21 mouse cellular contexts compared by ENCODE assay signal in the genomic region with DNA sequence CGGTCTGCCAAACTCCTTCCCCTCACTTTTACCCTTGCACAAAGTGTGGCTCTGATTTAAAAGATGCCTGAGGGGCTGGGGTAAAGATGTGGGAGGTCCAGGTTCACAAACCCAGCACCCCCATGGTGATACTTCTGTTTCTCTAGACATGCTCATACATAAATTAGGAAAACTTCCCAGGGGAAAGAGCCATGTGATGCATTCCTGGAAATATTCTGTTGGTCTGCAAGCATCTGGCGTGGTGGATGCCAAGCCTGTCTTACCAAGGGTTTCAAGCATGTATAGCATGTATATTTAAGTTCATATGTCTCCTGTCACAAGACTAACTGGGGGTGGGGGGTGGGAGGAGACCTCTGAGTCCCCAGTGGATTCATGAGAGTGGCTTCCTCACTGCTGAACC. TPM values are rescaled to one million over a fixed set of nuclear protein-coding genes. Genes with fewer than 3 reads are reported as not detected.
DNase-seq lines count a peak whose midpoint lies in the region; TF ChIP-seq lines count a peak whose summit lies in the region.
"Had no signal": no experiment of that assay in that cellular context is flagged by ENCODE, and none has a peak within 500 bp of the region (broad histone marks: within the 10 kb centered on the region; RNA-seq: fewer than 3 reads in every experiment).

No protein-coding gene starts in this region.

- peak overlapping the region; percentile 88 for H3K27ac ChIP-seq in gastrocnemius, adult 2 months
- H3K27ac ChIP-seq: embryonic facial prominence, embryonic 12.5 days; forebrain, embryonic 12.5 days; heart, embryonic 10.5 days; hindbrain, embryonic 12.5 days had no signal

- no peak overlapping the region for H3K4me3 ChIP-seq in gastrocnemius, adult 2 months
- H3K4me3 ChIP-seq: embryonic facial prominence, embryonic 12.5 days; forebrain, embryonic 12.5 days; heart, embryonic 10.5 days; heart, embryonic 15.5 days; hindbrain, embryonic 12.5 days had no signal

- no peak for TF ChIP-seq CTCF in gastrocnemius, adult 2 months (IDR thresholded peaks at IDR 0.05)

- intact Hi-C loops in gastrocnemius, adult 2 months (cut with DNase I) = loop anchor here (5.0 kb wide), 1 partner anchor 63 kb away; no protein-coding TSS in a partner anchor
- intact Hi-C loops in gastrocnemius, postnatal 14 days (cut with DNase I; ENCODE audit: low total_unique reads) = no loop called here
- intact Hi-C loops in left cerebral cortex, postnatal 4 days (cut with DNase I) = loop anchor here (10.0 kb wide), 1 partner anchor 56 kb away; the partner anchor contains the start of gene Mfsd4b3

- DNase-seq in gastrocnemius, adult 2 months = no peak
- DNase-seq in gastrocnemius, postnatal 14 days = no peak
- DNase-seq in kidney, adult 11 months = peak; percentile 34
- DNase-seq in kidney, postnatal 4 days = no peak
- peak; percentile 8 for DNase-seq in left cerebral cortex, postnatal 4 days
- no peak for DNase-seq in left cerebral cortex, adult 8-10 months (ENCODE audit: low spot score in 2 of 2)
- DNase-seq in cerebellum, postnatal 36 days = no peak
- no peak for DNase-seq in spleen, adult 12 weeks (ENCODE audit: low spot score)
- DNase-seq: adrenal gland, postnatal 14 days; cerebellum, adult 2 months; embryo, embryonic 11 days; gastrocnemius, postnatal 25 days; heart, postnatal 4 days had no signal

RNA-seq across cellular contexts. Expression of gene Mfsd4b1, which starts 4.7 kb away (rescaled TPM):
- total RNA-seq in gastrocnemius, adult 2 months (2021) = 1 to 10 TPM; 2.6 to 3.5 TPM
- under 1 TPM; 0.39 to 0.60 TPM for total RNA-seq in gastrocnemius, postnatal 14 days (2021)
- total RNA-seq in left cerebral cortex, postnatal 4 days (2021) = 1 to 10 TPM in 1 of 2 experiments, under 1 TPM in 1; 0.44 to 1.1 TPM
- total RNA-seq in left cerebral cortex, adult 8-10 months (2022) = 1 to 10 TPM in 1 of 4 experiments, under 1 TPM in 3; 0.53 to 1.3 (median 0.79) TPM
- total RNA-seq: common myeloid progenitor, adult 5-6 weeks; granulocyte monocyte progenitor cell, adult 5-6 weeks; MEL had no signal

RNA-seq across cellular contexts. Expression of gene Mfsd4b5, which starts 34.0 kb away (rescaled TPM):
- total RNA-seq in gastrocnemius, adult 2 months (2021) = 1 to 10 TPM in 1 of 2 experiments, under 1 TPM in 1; 0.26 to 1.2 TPM
- under 1 TPM; 0.37 to 0.38 TPM for total RNA-seq in gastrocnemius, postnatal 14 days (2021)
- total RNA-seq in left cerebral cortex, postnatal 4 days (2021) = under 1 TPM in 1 of 2 experiments, not detected in 1; 0.50 TPM
- total RNA-seq in left cerebral cortex, adult 8-10 months (2022) = under 1 TPM in 3 of 4 experiments, not detected in 1; 0.25 to 0.44 (median 0.27) TPM
- total RNA-seq: MEL had no signal

Comparison
In these comparisons a context has a peak if more than half of its experiments do, and no peak if none do; other contexts are left out.
1. DNase-seq: peak in kidney, adult 11 months (single experiment) and left cerebral cortex, postnatal 4 days (single experiment); none in gastrocnemius, adult 2 months (single experiment), gastrocnemius, postnatal 14 days (single experiment), kidney, postnatal 4 days (0 of 2), left cerebral cortex, adult 8-10 months (0 of 2), cerebellum, postnatal 36 days (0 of 2) and spleen, adult 12 weeks (single experiment).